Mouse (Mus musculus): ENCODE measurements around the gene Lrrn1.

The Lrrn1 gene

GRCm38 (mm10) chr6:107583759-107584383 lies 54.3 kb downstream of the Lrrn1 start:
- DNase-seq = no peak

DNA sequence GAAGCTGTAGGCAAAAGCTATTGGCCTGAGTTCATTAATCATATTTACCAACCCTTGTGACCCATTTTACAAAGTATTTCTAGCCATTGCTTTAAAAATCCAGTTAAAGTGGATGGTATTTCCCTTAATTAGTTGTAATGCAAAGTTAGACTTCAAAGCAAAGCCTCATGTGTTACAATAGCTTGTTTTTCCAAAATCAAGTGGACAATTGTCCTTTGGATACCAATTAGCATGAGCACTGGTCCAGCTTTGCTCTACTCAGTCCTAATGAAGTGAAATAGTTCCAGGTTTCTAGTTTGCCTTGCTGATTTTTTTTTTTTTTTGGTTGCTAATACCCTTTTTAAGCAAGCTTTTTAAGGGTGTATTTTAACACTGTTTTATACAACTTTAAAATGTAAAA lies 75.6 kb downstream of the Lrrn1 start:
- no peak for DNase-seq

- no peak for DNase-seq
Measured at GRCm38 (mm10) chr6:107614288-107614687, 84.7 kb downstream of the Lrrn1 start.

Measured in thymus, postnatal 14 days (tissue).